Mouse (Mus musculus) liver (tissue): ENCODE data around the gene Olfr205.
A peak's percentile ranks its signal among the peaks of the same experiment; 100 is the strongest.
"Not testable (repeated sequence)": the region's sequence is repeated elsewhere in the genome, so short reads cannot be mapped to it uniquely, and the experiment has no call there.

Experiments used
- DNase-seq: peaks from one replicate; pipeline ENCODE4 v3.0.0-alpha.2; 2020; ENCODE audit warnings: mixed read lengths

Gene Olfr205

DNA sequence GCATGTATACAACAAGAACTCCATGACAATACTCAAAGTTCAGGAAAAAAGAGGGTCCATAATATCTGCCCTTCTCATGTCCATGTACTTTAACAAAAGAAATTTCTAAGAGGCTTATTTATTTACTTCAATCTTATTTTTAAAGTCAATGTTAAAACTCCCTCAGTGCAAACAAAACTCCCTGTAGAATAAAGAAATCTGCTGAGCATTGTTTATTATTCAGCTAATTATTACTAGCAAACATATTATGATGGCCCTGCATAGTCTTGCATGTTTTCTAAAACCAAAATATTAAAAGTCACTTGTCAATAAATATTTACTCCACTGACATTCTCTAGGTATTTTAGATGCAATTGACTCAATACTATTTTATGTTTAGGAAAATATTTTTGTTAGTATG lies at the start of gene Olfr205:
Gene Olfr205, minus strand, starts transcription at position 101 of the 400 bp plus-strand sequence.
- DNase-seq: no peak

DNA sequence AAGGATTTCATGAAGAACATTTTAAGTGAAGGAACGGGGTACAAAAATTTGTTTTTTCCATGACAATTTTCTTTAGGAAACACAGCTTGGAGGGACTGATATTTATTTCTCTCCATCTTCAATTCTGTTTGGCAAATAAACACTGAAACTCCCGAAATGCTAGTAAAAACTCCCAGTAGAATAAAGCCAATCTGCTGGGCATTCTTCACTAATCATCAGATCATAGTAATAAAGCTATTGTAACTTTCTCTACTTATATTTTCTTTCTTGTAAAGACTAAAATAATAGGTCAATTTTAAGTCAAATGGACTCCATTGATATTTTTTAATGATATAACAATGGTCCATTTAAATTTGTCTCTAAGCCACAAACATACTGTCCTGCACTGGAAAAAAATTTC lies 33.0 kb upstream of the Olfr205 start, which contains the start of gene Olfr209:
Gene Olfr209, minus strand, starts transcription at position 101 of the 400 bp plus-strand sequence.
- no peak for DNase-seq

DNA sequence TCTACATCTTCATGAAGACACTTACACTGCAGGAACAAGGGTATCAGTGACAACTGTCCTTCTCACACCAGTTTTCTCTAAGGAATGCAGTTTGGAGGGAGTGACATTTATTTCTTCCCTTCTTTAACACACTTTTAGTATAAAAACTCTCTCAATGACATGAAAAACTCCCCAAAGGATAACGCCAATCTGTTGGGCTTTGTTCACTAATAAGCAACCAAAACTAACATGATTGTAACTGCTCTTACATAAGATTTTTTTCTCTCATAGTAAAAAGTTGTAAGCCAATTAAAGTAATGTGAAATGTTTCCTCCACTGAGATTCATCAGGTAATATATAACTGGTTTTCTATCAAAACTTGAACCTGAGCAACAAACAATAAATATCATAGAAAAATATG lies 18.2 kb upstream of the Olfr205 start, which contains the start of gene Olfr206:
Gene Olfr206, minus strand, starts transcription at position 101 of the 400 bp plus-strand sequence.
- DNase-seq: no peak

DNA sequence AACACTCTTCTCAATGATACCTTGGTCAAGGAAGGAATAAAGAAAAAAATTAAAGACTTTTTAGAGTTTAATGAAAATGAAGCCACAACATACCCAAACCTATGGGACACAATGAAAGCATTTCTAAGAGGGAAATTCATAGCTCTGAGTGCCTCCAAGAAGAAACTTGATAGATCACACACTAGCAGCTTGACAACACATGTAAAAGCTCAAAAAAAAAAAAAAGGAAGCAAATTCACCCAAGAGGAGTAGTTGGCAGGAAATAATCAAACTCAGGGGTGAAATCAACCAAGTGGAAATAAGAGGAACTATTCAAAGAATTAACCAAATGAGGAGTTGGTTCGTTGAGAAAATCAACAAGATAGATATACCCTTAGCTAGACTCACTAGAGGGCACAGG lies 7.7 kb downstream of the Olfr205 start:
- not testable (repeated sequence) for DNase-seq

DNA sequence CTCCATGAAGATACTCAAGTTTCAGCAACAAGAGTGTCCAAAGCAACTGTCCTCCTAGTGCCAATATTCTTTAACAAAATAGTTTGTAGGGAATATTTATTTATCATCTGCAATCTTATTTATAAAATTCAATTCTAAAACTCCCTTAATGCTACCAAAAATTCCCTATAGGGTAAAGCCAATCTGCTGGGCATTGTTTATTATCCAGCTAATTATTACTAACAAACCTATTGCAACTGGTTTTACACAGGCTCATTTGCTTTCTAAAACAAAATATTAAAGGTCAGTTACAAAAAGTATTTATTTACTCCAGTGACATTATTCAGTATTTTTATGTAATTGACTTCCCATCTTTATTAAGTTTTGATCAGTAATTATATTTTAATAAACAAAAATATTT lies 12.8 kb downstream of the Olfr205 start, which contains the start of gene Olfr204:
Gene Olfr204, minus strand, starts transcription at position 101 of the 400 bp plus-strand sequence.
- no peak for DNase-seq

DNA sequence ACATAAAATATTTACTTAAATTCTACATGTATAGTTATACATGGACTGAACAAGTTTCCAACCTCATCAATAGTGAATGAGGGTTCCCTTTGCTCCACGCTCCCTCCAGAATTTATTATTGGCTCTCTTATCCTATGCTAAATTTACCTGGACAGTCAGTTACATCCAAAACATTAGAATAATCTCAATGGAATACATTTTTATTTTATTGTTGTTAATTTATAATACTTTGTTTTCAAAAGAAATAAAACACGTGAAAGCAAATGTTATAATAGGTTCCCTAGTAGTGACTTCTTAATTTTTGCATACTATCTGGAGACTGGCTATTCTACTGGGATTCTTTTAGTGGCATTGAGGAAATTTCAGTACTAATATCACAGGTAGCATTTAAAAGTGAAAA lies 32.4 kb downstream of the Olfr205 start, which contains the start of gene Olfr203:
Gene Olfr203, plus strand, starts transcription at position 301 of the 400 bp plus-strand sequence.
- DNase-seq: no peak

DNA sequence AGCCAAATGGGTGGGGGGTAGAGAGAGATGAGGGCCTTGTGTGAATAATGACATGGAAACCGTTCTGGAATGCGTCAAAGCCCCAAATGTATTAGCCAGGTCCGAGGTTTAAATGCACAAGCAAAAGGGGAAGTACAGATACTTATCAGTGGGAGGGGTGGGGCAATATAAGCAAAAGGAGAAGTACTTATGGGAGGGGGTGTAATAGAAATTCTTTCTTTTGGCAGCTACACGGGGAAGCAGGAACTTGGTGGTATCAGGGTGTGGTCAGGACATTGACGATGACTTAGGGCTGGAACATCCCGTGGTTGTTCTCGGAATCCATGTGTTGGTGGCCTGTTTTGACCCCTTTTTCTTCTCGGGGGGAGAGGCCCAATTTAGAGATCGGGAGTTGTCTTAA lies 43.4 kb downstream of the Olfr205 start:
- not testable (repeated sequence) for DNase-seq

DNA sequence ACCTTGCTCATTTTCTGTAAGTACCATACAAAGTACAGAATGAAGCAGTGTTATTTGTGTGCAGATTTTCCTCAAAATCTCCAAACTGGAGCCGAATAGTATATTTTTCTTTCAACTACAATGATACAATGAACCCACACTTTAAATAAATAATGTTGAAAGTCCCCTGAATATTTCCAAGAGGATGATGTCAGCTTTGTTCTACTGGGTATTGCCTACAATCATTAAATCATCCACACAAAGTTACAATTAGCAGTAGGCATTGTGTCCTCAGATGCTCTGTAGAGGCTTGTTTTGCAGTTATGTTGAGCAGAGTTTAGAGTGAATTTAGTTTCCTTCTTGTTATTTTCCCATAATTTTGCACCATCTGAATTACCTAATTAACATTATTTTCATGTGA lies 44.2 kb downstream of the Olfr205 start, which contains the start of gene Olfr202:
Gene Olfr202, minus strand, starts transcription at position 101 of the 400 bp plus-strand sequence.
- DNase-seq: no peak

DNA sequence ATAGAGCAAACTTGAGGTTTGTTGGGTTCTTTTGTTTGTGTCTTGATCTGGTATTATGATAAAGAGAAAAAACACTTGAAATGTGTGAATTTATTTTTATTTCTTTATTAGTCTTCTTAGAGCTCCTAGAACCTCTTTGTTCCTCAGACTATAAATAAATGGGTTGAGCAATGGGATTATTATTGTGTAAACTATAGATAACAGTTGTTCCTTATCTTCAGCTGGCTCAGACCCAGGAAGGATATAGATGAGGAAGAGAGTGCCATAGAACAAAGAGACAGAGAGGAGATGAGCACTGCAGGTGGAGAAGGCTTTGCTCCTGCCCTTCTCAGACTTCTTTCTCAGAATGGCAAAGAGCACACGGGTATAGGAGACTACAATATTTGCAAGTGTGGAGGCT lies 47.5 kb downstream of the Olfr205 start:
- DNase-seq: no peak

DNA sequence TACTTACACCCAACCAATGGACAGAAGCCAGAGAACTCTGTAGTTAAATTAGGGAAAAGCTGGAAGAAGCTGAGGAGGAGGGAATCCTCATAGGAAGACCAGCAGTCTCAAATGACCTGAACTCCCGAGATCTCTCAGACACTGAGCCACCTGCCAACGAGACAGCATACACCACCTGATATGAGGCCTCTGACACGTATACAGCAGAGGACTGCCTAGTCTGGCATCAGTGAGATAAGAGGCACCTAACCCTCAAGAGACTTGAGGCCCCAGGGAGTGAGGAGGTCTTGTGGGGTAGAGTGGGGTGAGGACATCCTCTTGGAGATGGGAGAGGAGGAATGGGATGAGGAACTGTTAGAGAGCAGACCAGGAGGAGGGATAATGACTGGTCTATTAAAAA lies 50.4 kb downstream of the Olfr205 start:
- DNase-seq: peak; percentile 29
